Mouse (Mus musculus): ENCODE data around the gene Tfap2e.

DNA sequence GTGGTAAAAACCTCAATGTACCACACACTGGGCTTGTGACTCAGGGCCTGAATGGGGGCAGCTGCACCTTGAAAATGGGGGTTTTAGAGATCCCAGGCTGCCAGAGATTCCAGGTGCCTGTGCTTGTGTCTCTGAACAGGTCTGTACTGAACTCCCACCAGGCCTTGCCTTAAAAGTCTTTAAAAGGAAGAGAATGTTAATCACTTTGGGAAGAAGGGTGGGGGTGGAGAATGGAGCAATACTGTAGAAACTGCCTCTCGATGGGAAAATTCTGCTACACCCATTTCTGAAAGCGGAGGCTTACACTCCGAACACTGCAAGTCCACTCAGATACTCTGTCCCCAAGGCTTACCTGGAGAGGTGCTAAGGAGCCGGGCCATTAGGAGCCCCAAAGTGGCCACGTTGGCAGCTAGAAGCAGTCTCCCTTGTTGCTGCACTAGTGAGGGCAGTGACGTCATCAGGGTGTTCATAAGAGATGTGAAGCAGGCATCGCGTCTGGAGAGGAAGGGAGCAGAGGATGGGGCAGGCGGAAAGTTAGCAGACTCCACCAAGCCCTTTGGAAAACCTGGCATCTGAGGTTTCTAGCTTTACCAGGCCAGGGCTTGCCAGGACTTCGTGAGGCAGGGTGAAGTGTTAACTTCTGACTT is 10.3 kb upstream of the Tfap2e start:
- TF ChIP-seq POLR2A (IDR thresholded peaks at IDR 0.05; ENCODE audit: low read depth, low read length) = no peak
- no peak for TF ChIP-seq CTCF (conservative IDR thresholded peaks at IDR 0.05; ENCODE audit: insufficient read depth, insufficient read length, low read depth, low read length)
